Mouse (Mus musculus): ENCODE data around the gene Ap3b1.
"Not testable (repeated sequence)": the region's sequence is repeated elsewhere in the genome, so short reads cannot be mapped to it uniquely, and the experiment has no call there.

Gene Ap3b1

GRCm38 (mm10) chr13:94358401-94359265 lies at the start of gene Ap3b1:
Gene Ap3b1 (plus strand): TSS chr13:94358960.
- peak; percentile 90 for DNase-seq (ENCODE audit: low read depth, low spot score)

DNA sequence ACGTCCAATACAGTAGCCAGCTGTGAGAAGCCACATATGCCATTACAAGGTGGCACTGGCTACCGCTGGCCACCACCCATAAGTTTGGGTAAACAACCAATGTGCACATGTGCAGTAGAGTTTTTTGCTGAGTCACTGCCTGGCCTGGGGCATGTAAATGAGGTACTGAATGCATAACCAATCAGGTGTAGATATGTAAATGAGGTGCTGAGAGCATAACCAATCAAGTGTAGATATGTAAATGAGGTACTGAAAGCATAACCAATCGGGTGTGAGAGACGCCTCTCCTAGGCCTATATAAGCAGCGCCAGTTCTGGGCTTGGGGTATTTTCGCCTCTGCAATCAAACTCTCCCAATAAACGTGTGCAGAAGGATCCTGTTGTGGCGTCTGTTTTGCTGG lies 45.9 kb upstream of the Ap3b1 start:
- DNase-seq (ENCODE audit: low read depth, low spot score) = peak; percentile 53

DNA sequence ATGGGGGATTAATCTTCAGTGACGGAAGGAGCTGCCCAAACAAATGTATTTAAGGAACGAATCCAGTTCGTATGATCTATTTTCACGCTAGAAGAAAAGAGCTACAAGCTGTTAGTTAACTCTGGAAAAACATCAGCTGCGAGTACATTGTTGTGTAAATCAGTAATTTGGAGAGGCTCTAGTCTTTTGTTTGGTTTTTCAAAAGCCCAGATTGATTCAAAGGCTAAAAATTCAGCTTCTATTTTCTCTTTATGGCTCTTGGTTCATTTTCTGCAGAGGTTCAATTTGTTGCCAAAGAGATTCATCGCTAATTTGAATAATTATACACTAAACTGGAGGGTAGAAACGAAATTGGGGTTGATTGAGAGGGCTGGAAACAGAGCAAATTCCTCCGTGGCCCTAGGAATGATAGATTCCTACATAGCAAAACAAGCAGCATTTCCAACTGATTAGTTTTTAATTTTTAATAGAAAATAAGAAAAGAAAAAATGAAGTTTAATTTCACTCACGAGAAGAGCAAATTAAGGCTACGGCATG lies 41.7 kb upstream of the Ap3b1 start:
- no peak for DNase-seq (ENCODE audit: low read depth, low spot score)

DNA sequence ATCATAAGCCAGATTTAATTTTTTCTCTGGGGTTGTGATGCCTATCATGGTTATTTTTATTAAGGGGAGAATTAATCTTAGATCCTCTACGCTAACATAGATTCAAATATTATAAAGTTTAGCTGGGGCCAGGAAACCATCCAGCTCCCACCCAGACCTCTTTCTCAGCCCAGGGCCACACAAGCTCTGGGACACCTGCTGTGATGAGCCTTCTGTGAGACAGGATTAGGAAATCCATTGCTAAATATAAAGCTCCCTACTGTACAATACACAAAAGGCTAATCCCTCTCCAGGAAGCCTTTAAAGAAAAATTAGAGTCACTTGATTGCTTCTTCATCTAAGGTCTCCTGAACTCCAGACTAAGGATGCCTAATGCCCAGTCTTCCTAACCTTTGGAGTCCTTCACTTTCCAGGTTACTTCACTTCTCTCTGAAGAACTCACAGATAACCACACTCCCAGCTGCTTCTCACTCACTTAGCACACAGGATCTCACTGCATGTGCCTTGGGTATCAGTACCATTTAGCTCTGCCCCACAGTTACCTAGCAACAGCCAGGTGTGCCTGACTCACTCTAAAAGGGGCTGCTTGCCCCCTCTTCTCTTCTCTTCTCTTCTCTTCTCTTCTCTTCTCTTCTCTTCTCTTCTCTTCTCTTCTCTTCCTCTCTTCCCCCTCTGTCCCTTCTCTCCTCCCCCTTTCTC lies 37.5 kb upstream of the Ap3b1 start:
- no peak for DNase-seq (ENCODE audit: low read depth, low spot score)

- DNase-seq (ENCODE audit: low read depth, low spot score) = no peak
Measured at GRCm38 (mm10) chr13:94322475-94322874, 36.3 kb upstream of the Ap3b1 start.

DNA sequence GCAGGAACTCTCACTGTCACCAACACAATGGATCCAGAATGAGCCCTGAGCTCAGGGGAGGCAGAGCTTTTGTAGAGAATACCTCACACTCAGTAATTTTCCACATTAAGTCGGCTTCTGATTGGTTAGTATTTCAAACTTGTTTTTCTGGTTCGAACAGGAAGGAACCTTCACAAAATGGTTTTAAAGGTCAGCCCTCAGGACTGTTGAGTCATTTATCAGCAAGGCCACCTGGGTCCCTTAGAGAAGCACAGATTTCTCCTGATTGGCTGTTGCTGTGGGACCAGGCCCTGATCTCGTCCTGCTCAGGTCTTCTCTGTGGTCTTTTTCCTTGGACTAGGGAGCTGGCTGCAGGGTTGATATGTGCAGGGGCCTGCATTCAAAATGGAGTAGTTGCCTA lies 30.7 kb upstream of the Ap3b1 start:
- DNase-seq (ENCODE audit: low read depth, low spot score) = no peak

DNA sequence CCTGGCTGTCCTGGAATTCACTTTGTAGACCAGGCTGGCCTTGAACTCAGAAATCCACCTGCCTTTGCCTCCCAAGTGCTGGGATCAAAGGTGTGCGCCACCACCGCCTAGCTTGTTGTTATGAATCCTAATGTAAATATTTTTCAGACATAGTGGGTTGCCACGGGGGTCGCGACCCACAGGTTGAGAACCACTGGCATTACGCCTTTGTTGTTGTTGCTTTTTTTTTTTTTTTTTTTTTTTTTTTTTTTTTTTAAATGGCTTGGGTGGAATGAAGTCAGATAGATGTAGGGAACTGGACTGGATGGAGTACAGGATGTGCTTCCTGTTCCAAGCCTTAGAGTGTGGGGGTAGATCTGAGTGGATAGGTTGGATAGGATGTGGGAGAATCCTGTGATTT lies 29.8 kb upstream of the Ap3b1 start:
- not testable (repeated sequence) for DNase-seq (ENCODE audit: low read depth, low spot score)

- no peak for DNase-seq (ENCODE audit: low read depth, low spot score)
Measured at GRCm38 (mm10) chr13:94330392-94330979, 28.3 kb upstream of the Ap3b1 start.

- DNase-seq (ENCODE audit: low read depth, low spot score) = no peak
Measured at GRCm38 (mm10) chr13:94338357-94338756, 20.4 kb upstream of the Ap3b1 start.

DNA sequence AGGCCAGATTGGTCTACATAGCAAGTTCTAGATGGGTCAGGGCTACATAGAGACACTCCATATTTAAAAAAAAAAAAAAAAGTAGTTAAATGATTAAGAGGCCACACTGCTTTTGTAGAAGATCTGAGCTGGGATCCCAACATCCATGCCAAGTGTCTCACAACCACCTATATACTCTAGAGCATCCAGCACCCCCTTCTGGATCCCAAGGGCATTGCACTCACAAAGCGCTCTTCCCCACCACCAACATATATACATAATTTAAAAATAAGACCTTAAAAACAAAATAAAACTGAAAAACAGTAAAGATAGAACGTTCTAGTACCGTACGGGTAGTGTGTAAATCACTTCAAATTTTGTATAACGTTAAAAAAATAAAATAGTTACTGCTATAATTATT lies 15.6 kb upstream of the Ap3b1 start:
- peak; percentile 57 for DNase-seq (ENCODE audit: low read depth, low spot score)

DNA sequence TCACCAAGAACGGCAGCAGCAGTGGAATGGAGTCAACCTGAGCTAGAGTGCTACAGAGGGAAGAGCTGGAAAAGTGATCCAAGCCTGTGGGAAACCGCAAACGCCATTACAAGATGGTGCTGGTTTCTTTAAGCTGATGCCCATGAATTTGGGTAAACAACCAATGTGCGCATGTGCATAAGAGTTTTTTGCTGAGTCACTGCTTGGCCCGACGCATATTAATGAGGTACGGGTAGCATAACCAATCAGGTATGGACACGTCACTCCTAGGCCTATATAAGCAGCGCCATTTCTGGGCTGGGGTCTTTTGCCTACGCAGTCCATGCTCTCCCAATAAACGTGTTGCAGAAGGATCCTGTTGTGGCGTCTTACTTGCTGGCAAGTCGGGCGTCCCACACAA lies 14.2 kb upstream of the Ap3b1 start:
- DNase-seq (ENCODE audit: low read depth, low spot score) = not testable (repeated sequence)

- DNase-seq (ENCODE audit: low read depth, low spot score) = no peak
Measured at GRCm38 (mm10) chr13:94354584-94354983, 4.2 kb upstream of the Ap3b1 start.

DNA sequence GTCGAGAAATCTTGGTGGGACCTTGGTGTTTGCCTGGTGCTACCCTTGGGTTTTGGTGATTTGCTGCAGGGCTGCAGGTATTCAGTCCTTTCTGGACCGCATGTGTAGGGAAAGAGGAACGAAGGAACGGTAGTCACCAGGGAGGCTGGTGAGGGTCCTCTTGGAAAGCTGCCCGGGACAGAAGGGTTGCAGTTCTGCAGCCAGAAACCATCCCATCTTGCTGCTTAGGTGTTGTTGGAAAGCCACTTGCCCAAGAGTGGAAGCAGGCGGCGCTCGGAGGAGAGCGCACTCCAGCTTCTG lies 709 bp upstream of the Ap3b1 start:
- no peak for DNase-seq (ENCODE audit: low read depth, low spot score)

GRCm38 (mm10) chr13:94359282-94359920 lies 641 bp downstream of the Ap3b1 start:
- no peak for DNase-seq (ENCODE audit: low read depth, low spot score)

GRCm38 (mm10) chr13:94361013-94361580 lies 2.3 kb downstream of the Ap3b1 start:
- peak; percentile 82 for DNase-seq (ENCODE audit: low read depth, low spot score)

GRCm38 (mm10) chr13:94364336-94364735 lies 5.6 kb downstream of the Ap3b1 start:
- peak; percentile 33 for DNase-seq (ENCODE audit: low read depth, low spot score)

GRCm38 (mm10) chr13:94365108-94365907 lies 6.5 kb downstream of the Ap3b1 start:
- peak; percentile 90 for DNase-seq (ENCODE audit: low read depth, low spot score)

DNA sequence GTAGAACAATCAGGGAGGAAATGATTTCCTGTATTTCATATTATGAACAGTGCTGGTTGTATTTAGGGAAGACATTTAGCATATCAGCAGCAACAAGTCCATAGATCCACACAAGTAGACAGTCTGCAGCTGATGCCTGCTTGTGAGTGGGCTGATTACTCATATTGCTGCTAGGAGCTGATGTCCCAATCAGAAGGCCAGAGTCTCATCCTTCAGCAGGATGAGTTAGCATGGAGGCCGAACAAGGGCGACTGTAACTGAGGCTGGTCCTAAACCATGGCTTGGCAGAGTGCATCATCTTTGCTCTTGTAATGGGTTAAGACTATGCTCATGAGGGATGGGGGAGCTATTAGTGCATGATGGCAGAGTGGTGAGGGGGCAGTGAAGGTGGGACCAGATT lies 9.1 kb downstream of the Ap3b1 start:
- DNase-seq (ENCODE audit: low read depth, low spot score) = no peak

GRCm38 (mm10) chr13:94370521-94370920 lies 11.8 kb downstream of the Ap3b1 start:
- no peak for DNase-seq (ENCODE audit: low read depth, low spot score)

- no peak for DNase-seq (ENCODE audit: low read depth, low spot score)
Measured at GRCm38 (mm10) chr13:94372066-94372465, 13.3 kb downstream of the Ap3b1 start.

DNA sequence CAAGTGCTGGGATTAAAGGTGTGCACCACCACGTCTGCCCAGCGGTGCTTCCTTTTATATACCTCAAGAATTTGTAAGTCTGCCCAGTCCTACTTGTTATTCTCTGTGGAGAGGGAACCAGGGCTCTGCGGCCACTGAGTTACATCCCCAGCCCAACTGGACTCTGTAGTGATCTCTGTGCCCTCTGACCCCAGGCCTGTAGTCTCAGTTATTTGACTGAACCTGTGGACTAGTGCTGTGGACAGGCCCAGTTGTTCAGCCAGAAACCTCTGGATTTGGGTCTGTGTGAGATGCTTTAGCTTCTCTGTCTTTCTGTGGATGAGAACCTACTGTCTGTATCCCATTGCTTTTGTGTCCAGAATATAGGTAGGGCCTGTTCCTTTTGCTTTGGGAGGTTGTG lies 15.4 kb downstream of the Ap3b1 start:
- DNase-seq (ENCODE audit: low read depth, low spot score) = no peak

Data from ZHBTc4 (cell line).